Mouse (Mus musculus) lung, adult 2 months (tissue): Measurements from ENCODE around the gene Irf1.

ENCODE experiments used
- CTCF ChIP-seq: fragments of 200-500 bp; IDR thresholded peaks from 2 replicates; pipeline ENCODE4 v1.5.1; 2011; ENCODE audit warnings: mild to moderate bottlenecking, low read length, control low read depth; ENCODE audit not compliant: insufficient read depth
- POLR2A ChIP-seq: fragments of 200-500 bp; IDR thresholded peaks from 2 replicates; pipeline ENCODE4 v1.6.1; 2011; ENCODE audit warnings: low read depth, mild to moderate bottlenecking, control low read depth, low read length, borderline replicate concordance; ENCODE audit errors: extremely low read depth

DNA sequence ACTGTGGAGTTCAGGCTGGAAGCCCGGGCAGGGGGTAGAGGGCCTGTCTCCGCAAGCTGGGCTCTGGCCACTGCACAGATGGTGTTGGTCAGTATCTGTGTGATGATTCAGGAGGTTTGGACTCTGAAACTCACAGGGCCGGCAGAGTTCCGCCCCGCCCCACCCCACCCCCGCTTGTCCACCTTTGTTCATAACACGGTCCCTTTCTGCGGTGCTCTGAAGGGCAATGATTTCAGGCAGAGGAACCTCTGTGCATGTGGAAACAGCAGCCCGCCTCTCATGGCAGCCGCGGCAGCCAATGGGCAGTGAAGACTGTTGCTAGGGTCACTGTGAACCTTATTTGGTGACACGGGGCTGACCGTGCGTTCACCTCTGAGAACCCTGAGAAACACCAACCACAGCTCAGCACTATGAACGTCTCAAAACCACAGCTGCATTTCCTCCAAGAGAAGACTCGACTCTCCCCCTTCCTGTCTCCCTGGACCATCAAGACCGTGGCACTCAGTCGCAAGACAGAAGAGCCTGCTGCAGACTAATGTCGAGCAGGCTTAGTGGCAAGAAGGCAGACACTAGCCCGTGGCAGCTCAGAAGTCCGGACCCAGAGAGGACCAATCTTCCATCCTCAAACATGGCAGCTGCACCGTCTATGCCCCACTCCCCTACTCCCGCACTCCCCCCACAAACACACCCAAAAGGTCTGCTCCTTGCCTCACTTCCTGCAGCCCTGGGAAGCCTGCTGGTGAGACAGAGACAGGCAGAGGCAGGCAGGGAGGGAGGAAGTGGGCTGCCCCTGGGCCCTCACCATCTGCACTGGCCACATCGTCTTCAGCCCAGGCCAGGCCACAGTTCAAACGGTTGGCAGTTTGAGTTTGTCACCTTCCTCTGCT lies 25.1 kb downstream of the Irf1 start:
- peak; percentile 31; the same call in 1 of the 2 replicates for TF ChIP-seq POLR2A
- TF ChIP-seq CTCF = peak; percentile 24; the same call in 1 of the 2 replicates
